Mouse (Mus musculus): ENCODE measurements at regions not wholly inside any gene's neighbourhood (a gene's known extent, or its start where the extent isn't known, plus 50 kb on each side); places are given as distances from the start of the nearest gene placed in this dataset.

- no peak for DNase-seq (ENCODE audit: low read depth in 1 of 2, low spot score in 2 of 2)
These were observed 727.9 kb upstream of the Lrrc6 start for GRCm38 (mm10) chr15:67228633-67229032.

GRCm38 (mm10) chr15:67227456-67228164 lies 726.9 kb upstream of the Lrrc6 start:
- DNase-seq (ENCODE audit: low read depth in 1 of 2, low spot score in 2 of 2): no peak

GRCm38 (mm10) chr15:67226900-67227299 lies 726.2 kb upstream of the Lrrc6 start:
- DNase-seq (ENCODE audit: low read depth in 1 of 2, low spot score in 2 of 2): no peak
